Mouse (Mus musculus) adrenal gland, postnatal 10 days (tissue): Measurements from ENCODE around the gene Olfr392. TPM values are rescaled to one million over a fixed set of nuclear protein-coding genes. Genes with fewer than 3 reads are reported as not detected.

Experiments used
- DNase-seq: peaks from one replicate; pipeline ENCODE4 v3.0.0; 2021; ENCODE audit warnings: mixed read lengths
- long read RNA-seq, 2 experiments: library from polyadenylated mRNA; stranded (forward); transcript quantifications; one replicate each; pipeline ENCODE4 v2.0.0; 2021
- total RNA-seq, 2 experiments: library from RNA; stranded (reverse); gene quantifications; 2 replicates each; pipeline ENCODE4 v1.2.3; 2021

The Olfr392 gene
- total RNA-seq: not detected
- long read RNA-seq, experiment 1: 0 reads
- long read RNA-seq, experiment 2: 0 reads

DNA sequence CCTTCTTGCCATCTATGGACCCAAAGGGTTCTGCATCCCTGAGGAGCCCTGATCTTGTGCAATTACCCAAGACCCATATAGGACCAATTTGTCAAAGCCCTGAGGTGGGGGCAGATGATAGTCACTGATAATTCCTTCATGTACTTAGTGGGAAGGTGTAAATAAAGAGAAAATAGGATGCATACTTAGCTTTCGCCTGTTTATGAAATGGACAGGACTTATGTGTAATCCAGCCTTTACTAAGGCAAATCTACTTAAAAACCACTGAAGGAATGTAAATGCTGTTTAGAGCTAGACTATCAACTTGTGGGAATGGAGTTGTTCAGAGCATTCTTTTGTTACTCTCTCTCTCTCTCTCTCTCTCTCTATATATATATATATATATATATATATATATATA, at the start of gene Olfr392:
TSS of gene Olfr392 (minus strand) at position 101 of the 400 bp plus-strand sequence.
- no peak for DNase-seq

DNA sequence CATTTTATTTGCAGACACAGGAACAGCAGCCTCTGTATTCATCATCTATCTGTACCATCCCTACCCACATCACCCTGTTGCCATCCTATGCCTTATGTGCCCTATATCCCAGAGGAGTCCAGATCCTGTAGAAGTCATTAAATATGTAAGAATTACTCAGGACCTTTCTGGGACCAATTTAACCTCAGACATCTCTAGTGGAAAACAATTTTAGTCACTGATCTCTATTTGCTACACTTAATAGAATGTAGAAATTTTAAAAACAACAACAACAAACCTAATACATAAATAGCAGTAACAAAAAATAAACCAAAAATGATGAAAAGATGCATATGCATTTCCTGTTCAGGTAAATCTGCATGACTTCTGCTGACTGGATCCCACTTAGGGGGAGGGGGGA, 34.5 kb upstream of the Olfr392 start, which contains the start of gene Olfr393:
TSS of gene Olfr393 (minus strand) at position 101 of the 400 bp plus-strand sequence.
- DNase-seq: no peak

- DNase-seq: no peak
Measured at GRCm38 (mm10) chr11:73802952-73803351, 13.9 kb downstream of the Olfr392 start, which contains the start of gene Olfr391-ps. Olfr391-ps (minus strand) TSS chr11:73803052.

DNA sequence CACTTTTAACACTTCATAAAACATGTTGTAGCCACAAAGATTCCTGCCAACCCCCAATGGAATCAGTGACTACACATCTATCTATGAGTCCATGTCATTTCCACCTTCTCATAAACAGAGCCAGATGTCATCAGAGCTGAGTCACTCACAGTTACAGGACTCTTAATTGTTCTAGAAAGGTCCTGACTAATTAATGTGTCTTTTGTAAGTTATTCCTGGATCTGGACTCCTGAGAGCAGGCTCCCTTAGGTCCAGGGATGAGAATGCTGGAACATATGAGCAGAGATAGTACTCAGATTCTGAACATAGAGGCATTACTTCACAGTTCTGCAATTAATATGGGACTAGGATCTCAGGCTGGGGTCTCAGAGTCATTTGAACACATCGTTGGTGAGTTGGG, 34.2 kb downstream of the Olfr392 start, which contains the start of gene Olfr390:
TSS of gene Olfr390 (plus strand) at position 301 of the 400 bp plus-strand sequence.
- DNase-seq: no peak

- no peak for DNase-seq
Measured at GRCm38 (mm10) chr11:73780613-73781012, 36.2 kb downstream of the Olfr392 start, which contains the start of gene Olfr389. Olfr389 (minus strand) TSS chr11:73780713.

Other genes starting within 250 kb of the Olfr392 start
- not detected for gene Olfr385, start 224.0 kb downstream of the Olfr392 start, total RNA-seq
- gene Olfr384, start 218.5 kb downstream of the Olfr392 start, total RNA-seq: not detected
- not detected for gene Zfp735, start 128.3 kb downstream of the Olfr392 start, total RNA-seq
- gene Olfr389, start 36.3 kb downstream of the Olfr392 start, total RNA-seq: not detected
- gene Olfr390, start 34.1 kb downstream of the Olfr392 start, total RNA-seq: not detected
- gene Olfr391-ps, start 14.0 kb downstream of the Olfr392 start, total RNA-seq: not detected
- not detected for gene Olfr393, start 34.4 kb upstream of the Olfr392 start, total RNA-seq
- gene Olfr394, start 73.7 kb upstream of the Olfr392 start, total RNA-seq: not detected
- gene Olfr395, start 92.2 kb upstream of the Olfr392 start, total RNA-seq: not detected
- not detected for gene Olfr23, start 119.6 kb upstream of the Olfr392 start, total RNA-seq
- gene Olfr397, start 143.8 kb upstream of the Olfr392 start, total RNA-seq: not detected
- gene Olfr398, start 173.4 kb upstream of the Olfr392 start, total RNA-seq: not detected
- gene Olfr139, start 239.5 kb upstream of the Olfr392 start, total RNA-seq: not detected
- gene Olfr399, start 239.6 kb upstream of the Olfr392 start, total RNA-seq: not detected